Mouse (Mus musculus): ENCODE measurements around the gene Kif21b.

The Kif21b gene

DNA sequence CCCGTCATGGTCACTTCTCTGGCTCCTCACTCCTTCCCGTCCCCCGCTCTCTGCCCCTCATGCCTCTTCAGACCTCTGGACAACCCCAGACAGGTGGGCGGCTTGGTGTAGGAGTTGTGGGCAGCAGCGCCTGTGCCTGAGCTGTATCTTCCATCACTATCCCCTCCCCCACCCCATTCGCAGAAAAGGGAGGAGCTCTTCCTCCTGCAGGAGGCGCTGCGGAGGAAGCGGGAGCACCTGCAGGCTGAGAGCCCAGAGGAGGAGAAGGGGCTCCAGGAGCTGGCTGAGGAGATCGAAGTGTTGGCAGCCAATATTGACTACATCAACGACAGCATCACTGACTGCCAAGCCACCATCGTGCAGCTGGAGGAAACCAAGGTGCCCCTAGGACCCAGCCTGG, 28.6 kb downstream of the Kif21b start:
- DNase-seq (ENCODE audit: low read depth, low spot score) = no peak

DNA sequence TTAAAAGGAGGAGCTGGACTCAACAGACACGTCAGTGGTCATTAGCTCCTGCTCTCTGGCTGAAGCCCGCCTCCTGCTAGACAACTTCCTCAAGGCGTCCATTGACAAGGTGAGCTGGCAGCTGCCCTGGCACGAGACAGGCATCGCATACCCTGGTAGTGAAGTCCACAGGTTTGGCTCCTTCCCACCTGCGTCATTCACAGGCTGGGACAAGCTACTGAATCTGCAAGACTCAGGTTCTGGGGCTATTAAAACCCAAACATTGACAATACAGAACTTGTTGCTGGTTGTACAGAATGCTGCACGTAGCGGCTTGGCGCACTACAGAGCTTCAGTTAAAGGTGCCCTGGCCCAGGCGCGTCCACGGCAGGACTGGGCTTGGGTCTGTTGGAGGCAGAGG, 29.1 kb downstream of the Kif21b start:
- DNase-seq (ENCODE audit: low read depth, low spot score) = no peak

DNA sequence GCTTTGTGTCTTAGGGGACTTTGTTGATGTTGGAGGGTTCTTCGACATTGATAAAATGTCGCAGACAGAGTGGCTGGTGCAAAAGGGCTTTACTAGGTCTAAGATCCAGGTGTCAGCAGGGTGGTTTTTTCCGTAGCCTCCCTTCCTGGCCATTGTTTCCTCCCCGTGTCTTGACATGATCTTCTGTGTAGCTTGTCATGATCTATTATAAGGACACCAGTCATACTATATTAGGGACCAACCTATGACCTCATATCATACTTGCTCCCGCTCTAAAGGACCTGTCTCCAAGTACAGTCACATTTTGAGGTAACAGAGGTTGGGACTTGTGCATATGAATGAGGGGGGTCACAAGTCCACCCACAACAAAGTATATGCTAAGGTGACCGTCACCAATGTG, 29.7 kb downstream of the Kif21b start:
- no peak for DNase-seq (ENCODE audit: low read depth, low spot score)

DNA sequence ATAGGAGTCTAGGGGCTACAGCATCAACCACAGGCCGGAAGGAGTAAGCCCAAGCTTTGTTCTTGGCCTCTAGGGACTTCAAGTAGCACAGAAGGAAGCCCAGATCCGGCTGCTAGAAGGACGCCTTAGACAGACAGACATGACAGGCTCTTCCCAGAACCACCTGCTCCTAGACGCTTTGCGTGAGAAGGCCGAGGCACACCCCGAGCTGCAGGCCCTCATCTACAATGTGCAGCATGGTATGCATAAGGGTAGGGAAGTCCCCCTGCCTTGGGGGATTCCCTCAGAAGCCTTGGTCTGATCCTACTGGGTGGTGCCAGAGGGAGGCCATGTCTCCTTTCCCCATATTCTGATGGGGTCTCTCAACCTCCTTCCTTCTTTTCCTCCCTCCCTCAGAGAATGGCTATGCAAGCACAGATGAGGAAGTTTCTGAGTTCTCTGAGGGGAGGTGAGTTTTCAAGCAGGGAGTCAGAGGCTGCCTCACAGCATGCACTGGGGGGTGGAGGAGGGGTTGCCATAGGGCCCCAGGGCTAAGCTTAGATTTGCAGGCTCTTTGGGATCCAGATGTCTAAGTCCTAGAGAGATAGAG, 30.2 kb downstream of the Kif21b start:
- DNase-seq (ENCODE audit: low read depth, low spot score) = no peak

DNA sequence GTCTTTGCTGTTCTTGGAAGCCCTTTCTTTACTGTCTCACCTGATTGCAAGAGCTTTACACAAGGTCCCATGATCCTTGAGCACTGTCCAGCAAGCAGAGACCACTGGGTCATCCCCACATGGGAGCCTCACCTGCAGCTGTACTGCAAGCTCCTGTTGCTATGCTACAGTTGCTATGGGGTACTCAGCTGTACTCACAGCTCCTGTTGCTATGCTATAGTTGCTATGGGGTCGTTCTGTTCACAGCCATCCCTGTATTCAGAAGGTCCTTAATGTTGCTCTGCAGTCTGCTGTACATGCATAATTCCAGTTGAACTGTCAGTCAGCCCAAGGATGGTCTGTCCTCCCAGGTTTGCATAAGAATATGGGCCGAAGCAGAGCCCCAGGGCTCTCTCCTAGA, 34.2 kb downstream of the Kif21b start:
- DNase-seq (ENCODE audit: low read depth, low spot score) = no peak

DNA sequence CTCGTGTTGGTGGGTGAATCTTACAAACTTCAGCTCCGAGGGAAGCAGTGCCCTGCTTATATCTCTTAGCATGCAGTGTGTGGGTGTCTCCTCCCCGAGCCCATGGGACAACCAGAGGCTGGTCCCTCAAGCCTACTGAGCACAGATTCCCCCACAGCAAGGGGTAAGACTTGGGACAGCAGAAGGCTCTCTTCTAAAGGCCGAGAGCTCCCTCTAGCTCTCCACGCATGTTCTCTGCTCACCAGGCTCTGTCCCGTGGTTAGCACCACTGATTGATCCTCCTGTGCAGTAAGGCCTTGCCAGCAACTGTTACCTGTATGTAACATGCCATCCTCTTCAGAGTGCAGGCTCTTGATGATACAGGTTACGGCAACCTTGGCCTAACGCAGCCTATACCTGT, 36.5 kb downstream of the Kif21b start:
- DNase-seq (ENCODE audit: low read depth, low spot score) = no peak

DNA sequence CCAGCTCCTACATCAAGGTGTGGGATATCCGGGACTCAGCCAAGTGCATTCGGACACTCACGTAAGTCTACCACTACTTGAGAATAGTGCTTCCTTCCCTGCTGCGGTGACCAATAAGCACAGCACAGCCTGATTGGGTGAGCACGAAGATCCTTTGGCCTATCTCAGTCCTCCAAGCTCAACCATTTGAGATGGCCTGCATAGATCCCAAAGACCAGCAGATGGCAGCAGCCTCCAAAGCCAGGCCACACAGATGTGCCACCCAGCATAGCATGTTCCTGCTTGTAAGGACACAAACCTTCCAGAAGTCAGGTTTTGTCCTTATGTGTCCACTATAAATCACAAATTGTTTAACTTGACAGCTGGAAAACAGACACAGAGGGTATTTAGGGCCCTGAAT, 38.9 kb downstream of the Kif21b start:
- DNase-seq (ENCODE audit: low read depth, low spot score) = peak; percentile 74

DNA sequence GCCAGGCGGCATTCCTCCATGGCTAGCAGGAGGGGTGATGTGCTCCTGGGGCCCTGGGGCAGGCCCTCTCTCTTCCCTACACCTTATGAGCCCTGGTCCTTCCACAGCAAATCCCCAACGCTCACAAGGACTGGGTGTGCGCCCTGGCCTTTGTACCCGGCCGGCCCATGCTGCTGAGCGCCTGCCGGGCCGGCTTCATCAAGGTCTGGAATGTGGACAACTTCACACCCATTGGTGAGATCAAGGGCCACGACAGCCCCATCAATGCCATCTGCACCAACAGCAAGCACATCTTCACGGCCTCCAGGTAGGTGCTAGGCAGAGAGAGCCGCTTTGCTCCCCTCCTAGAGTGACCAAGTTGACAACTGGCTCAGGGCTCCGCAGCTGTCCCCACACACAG, 41.5 kb downstream of the Kif21b start:
- no peak for DNase-seq (ENCODE audit: low read depth, low spot score)

DNA sequence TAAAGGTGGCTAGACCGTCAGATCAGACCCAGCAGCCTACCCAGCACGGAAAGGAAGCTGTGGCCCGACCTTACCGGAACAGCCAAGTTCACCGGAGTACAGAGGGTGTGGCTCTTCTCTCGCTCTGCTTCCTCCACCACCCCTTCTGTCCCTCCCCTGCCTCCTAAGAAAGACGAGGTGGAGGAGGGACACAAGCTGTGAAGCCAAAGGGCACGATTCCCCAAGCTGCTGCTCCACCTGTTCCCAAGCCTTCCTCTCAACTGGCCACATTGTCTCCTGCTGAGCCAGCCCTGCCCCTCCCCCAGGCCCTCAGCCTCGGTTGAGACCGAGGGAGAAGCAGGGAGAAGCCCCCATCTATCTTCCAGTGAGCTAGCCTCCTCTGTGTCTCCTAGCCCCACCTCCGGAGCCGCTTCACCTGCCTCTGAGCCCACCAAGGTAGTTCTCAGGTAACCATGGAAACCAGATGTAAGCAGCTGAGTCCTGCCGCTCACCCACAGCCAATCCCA, 43.0 kb downstream of the Kif21b start:
- DNase-seq (ENCODE audit: low read depth, low spot score) = no peak

DNA sequence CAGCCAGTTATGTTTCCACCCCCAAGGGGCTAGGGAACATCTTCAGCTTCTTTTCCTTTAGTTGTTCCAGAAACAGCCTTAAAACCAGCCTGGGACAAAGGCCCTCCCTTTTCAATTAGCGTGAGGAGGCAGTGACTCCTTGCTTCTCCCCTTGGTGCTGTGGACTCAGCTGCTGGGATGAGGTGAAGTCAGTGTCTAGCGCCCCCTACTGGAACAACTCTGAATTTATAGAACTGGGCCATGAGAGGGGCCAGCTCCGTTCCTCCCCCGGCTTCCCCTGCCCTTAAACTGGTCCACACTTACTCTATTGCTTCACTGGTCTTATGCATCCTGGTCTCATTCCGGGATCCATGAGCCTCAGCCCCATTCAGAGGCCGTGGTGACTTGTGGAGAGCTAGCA, 44.0 kb downstream of the Kif21b start:
- no peak for DNase-seq (ENCODE audit: low read depth, low spot score)

DNA sequence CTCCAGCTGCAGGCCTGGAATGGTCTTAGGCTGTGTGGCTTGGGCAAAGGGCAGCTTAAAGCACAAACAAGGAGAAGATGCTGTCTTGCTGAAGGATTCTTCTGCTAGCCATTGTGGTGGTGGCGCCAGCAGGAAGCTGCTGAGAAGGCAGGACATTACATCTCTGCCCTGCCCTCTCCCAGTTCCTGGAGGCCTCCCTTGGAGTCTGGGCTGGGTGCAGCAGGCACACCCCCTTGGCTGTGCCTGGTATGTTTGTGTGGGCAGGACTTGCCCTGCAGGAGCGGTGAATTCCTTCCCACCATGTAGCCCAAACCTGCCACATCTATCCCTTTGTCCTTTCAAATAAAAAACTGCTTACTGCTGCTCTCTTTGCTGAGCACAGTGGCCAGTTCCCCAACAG, 45.9 kb downstream of the Kif21b start:
- DNase-seq (ENCODE audit: low read depth, low spot score) = no peak

DNA sequence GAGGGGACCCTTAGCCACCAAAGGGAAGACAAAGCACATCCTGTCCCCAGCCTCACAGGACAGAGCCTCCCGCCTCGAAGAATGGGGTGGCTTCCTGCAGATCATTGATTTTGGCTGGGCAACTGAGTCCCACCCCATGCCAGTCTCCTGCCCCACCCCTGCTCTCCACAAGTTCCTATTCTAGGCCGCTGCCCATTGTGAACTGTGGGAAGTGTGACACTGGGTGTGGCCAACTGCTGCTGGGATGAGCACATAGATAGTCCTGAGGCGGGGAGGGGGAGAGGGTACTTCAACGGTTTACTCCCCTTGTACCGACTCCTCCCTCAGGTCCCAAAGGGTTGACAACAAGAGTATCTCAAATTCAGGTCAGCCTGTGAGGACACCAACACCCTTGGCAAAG, 47.6 kb downstream of the Kif21b start:
- DNase-seq (ENCODE audit: low read depth, low spot score) = no peak

DNA sequence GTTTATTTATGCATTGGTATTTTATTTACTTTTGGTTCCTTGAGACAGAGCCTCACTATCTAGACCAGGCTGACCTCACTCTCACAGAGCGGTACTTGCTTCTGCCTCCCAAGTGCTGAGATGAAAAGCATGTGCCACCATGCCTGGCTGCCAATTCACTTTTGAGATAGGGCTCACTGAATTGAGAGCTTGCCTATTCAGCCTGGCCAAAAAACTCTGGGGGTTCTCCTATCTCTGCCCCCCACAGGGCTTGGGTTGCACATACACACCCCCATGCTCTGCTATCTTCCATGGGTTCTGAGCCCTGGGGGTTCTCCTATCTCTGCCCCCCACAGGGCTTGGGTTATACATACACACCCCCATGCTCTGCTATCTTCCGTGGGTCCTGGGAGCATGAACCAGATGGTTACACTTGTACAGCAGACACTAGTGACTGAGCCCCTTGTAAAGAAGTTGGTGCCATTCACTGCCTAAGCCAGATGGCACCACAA, 48.4 kb downstream of the Kif21b start:
- no peak for DNase-seq (ENCODE audit: low read depth, low spot score)

DNA sequence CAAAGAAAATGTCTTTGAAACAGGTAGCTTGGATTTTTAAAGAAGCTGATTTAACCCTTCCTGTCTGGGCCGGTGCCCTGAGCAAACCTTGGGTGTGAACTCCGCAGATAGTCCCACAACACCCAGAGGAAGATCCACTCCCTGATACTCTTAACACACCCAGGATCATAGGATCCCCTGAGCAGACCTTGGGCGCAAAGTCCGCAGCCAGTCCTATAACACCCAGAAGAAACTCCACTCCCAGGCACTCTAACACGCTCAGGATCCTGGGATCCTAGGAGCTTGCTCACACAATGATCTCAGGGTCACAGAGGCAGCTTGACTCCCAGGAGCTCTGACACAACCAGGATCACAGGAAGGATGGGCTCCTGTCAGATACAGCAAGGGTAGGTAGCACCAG, 58.8 kb downstream of the Kif21b start:
- no peak for DNase-seq (ENCODE audit: low read depth, low spot score)

DNA sequence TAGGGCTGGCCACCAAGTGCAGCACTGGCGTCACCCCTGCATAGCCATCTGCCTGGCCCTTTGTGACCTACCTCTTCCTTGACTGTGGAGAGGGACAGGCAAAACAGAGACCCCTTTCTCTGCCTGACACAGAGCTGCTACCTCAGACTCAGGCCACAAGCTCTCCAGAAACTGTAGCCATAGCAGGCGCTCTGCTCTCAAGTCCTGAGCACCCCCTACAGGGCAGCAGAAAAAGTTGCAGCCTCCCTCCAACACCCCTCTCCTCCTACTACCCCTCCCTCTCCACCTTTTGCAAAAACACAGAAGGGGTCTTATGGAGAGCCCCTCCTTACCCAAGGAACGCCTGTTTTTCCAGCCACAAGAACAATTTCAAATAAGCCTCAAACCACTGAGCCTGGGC, 81.6 kb downstream of the Kif21b start, which contains the start of gene Mroh3:
Gene Mroh3, minus strand, starts transcription at position 26 of the 400 bp plus-strand sequence.
- no peak for DNase-seq (ENCODE audit: low read depth, low spot score)

DNA sequence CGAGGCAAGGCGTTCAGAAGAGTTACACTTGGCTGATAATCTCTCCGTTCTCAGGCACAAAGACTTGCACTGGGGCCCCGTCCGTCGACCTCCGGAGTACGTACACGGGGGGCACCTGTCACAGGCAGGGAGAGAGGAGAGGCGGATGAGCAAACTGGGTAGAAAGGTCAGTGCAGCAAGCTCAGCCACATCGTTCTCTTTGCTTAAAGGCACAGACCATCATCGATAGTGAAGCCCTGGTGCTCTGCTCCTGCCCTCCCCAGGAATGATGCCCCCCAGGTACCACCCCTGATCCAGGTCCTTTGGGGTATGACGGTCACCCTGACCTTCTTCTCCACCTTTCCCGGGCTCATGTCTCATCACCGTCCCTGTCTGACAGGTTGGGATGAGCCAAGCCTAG, 83.1 kb downstream of the Kif21b start:
- no peak for DNase-seq (ENCODE audit: low read depth, low spot score)

DNA sequence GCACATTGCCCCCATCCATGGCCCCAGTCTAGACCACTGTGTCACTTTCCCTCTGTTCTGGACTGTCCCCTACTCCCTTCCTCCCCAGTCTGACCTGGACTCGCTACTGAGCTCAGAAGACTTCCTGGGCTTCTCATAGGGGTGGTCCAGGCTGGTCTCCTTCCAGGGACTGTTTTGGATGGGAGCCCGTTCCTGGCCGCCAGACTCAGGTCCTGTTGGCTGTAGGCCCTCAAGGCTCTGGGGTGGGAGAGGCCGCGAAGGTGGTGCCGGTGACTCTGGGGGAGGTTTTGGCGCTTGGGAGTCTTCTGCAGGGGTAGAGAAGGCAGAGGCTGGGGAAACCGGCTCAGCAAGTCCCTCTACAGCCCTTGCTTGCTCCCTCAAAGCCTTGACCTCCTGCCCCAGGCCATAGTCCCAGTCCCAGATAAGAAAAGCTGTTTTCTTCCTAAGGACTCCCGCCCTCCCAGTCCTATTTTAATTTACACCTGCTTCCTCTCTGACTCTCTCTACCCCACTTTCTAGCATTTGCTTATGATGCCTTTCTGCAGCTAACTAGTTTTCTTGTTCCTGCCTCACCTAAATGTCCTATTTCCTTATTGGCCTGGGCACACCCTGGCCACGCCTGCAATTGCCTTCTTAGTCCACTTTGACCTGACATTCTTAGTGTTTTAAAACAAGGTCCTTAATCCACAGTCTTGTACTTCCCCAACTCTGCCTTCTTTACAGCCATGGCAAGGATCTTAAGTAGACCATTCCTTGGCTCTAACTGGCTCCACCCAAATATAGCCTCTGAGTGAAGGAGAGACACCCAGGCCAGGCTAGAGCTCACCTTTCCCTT, 89.1 kb downstream of the Kif21b start:
- DNase-seq (ENCODE audit: low read depth, low spot score) = no peak

DNA sequence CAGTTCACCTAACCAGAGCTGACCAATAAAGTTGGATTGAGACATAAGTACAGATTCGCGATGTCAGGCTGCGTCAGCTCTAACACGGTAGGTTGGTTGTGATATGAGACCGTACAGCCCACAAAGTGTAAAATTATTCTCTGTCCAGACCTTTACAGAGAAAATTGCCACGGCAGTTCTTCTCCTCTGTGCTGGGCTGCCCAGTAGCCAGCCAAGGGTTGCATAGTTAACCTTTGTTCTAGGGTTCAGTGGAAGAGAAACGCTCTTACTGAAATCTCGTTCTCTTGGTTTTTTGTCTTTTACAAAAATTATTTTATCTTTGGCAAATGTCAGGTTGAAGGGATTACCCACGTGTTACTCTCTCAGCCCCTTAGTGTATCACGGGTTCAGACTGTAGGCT, 91.2 kb downstream of the Kif21b start:
- no peak for DNase-seq (ENCODE audit: low read depth, low spot score)

DNA sequence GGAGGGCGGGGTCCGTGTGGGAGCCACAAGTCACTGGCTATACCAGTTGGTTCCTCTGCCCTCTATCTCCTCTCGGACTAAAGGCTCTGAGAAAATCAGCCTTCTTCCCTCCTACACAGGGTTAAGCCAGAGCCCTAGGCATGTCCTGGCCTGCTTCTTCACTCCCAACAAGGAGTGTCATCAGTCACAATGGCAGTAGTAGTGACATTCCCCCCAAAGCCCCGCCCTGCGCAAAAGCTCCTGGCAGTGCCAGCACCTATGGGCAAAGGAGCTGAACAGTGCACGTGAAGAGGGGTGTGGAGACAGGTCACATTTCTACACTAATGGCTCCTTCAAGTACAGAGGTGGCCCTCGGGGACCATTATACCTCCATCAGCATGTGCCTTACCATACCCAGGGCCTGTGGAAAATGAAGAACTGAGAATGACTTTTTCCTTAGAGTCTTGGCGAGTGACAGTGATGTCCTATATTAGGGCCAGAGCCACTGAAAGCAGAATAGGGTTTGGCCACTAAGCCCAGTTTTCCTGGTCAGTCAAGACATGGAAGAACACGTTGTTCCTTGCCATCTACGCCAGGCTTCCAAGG, 92.7 kb downstream of the Kif21b start:
- no peak for DNase-seq (ENCODE audit: low read depth, low spot score)

DNA sequence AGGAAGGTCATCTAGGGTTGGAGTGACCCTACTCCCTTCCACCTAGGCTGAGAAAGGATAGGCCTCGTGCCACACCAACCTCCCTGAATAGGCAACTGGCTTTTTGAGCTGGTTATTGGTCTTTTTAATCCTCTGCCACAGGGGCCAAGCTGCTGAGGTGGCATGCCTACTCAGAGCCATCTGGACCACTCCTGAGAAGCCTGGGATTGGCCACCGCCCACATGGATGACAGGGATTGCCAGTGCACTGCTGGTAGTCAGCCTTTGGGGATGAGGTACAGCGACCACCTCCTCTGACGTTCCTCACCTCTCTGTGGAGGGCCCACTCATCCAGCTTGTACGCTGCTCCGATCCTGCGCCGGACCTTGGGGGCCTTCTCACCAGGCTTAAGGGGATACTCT, 94.7 kb downstream of the Kif21b start:
- no peak for DNase-seq (ENCODE audit: low read depth, low spot score)

DNA sequence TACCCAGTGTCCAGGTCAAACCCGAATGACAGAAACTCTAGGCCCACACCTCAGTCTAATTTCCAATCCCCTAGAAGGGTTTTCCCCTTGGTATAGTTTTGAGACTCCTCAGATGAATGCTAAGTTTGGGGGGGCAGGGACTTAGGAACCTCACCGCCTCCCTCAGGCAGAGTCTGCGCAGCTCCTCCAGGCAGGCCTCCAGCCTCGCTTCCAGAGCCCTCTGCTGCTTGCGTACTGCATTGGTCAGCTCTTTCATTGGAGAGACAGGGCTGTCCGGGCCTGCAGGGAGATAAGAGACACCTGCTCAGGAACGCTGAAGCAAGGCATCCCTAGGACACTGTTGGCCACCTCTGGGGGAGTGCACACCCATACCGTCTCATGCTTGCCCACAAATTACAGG, 95.4 kb downstream of the Kif21b start:
- DNase-seq (ENCODE audit: low read depth, low spot score) = no peak

Data from telencephalon, adult 2 months (tissue).